Mouse (Mus musculus): ENCODE data around the gene Olfml2b.

DNA sequence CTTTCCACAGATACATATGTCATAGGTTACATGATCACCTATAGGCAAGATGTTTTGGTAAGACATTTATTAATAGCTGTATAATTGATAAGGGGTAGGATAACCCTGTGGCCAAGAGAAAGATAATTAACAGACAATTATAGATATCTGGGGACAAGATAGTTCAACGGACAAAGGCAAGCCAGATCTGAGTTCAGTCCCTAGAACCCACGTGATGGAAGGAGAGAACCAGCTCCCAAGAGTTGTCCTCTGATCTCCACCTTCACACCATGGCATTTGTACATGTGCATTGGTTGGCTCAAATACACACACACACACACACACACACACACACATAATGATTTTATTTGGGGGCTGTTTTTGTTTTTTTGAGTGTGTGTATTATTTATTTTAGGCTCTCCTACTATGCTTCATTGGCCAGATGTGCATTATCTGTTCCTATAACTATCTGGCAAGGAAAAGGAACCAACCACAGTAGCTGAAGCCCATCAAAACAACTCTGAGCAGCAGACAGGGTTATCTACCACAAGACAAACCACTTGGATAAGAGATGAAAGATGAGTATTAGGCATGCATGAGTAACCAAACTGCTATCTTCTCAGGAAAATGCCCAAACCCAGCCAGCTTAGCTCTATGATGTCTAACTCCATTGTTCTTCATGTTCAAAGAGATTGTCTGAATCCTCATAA is 24.5 kb upstream of the Olfml2b start:
- TF ChIP-seq CTCF (IDR thresholded peaks at IDR 0.05 in 2 of 3, conservative IDR thresholded peaks at IDR 0.05 in 1 of 3; ENCODE audit: control insufficient read depth in 1 of 3, insufficient read depth in 1 of 3, low read depth in 2 of 3, low read length in 3 of 3, poor library complexity in 1 of 3, severe bottlenecking in 1 of 3) (no peak), POLR2A (IDR thresholded peaks at IDR 0.05; ENCODE audit: control insufficient read depth in 1 of 2, insufficient read depth in 1 of 2, low read depth in 1 of 2, low read length in 2 of 2, poor library complexity in 1 of 2) (no peak), TAL1 (IDR thresholded peaks at IDR 0.05; ENCODE audit: low read length) (peak; percentile 34), GATA1 (IDR thresholded peaks at IDR 0.05; ENCODE audit: low read depth, low read length) (peak; percentile 98), NELFE (IDR thresholded peaks at IDR 0.05; ENCODE audit: low read depth, low read length) (no peak)
